Mouse (Mus musculus) kidney, adult 2 months (tissue): ENCODE results near the gene Tfam.

Source experiments
- CTCF ChIP-seq: fragments of 200-500 bp; conservative IDR thresholded peaks from 2 replicates; pipeline ENCODE4 v1.5.1; 2011; ENCODE audit warnings: low read depth, mild to moderate bottlenecking, control low read depth, low read length, moderate library complexity, mixed read lengths; ENCODE audit not compliant: insufficient read depth, insufficient read length
- POLR2A ChIP-seq: fragments of 200-500 bp; IDR thresholded peaks from one replicate; pipeline ENCODE4 v1.6.1; 2011; ENCODE audit warnings: low read depth, low read length, control low read depth

- TF ChIP-seq POLR2A = no peak
- TF ChIP-seq CTCF = no peak
Measured at GRCm38 (mm10) chr10:71200964-71201363, 37.1 kb downstream of the Tfam start.
